Mouse (Mus musculus): ENCODE measurements around the gene Srd5a1.

- TF ChIP-seq POLR2A (IDR thresholded peaks at IDR 0.05; ENCODE audit: insufficient read depth, low read length): no peak
- no peak for TF ChIP-seq CTCF (IDR thresholded peaks at IDR 0.05; ENCODE audit: low read depth, low read length)
Measured at GRCm38 (mm10) chr13:69524158-69524530, 87.1 kb downstream of the Srd5a1 start.

All from ES-Bruce4 (cell line).